Mouse (Mus musculus): ENCODE measurements around the gene Eef1e1. TPM values are rescaled to one million over a fixed set of nuclear protein-coding genes. Genes with fewer than 3 reads are reported as not detected.

Eef1e1 gene
- polyA plus RNA-seq, 1 experiment: 20.7 TPM

DNA sequence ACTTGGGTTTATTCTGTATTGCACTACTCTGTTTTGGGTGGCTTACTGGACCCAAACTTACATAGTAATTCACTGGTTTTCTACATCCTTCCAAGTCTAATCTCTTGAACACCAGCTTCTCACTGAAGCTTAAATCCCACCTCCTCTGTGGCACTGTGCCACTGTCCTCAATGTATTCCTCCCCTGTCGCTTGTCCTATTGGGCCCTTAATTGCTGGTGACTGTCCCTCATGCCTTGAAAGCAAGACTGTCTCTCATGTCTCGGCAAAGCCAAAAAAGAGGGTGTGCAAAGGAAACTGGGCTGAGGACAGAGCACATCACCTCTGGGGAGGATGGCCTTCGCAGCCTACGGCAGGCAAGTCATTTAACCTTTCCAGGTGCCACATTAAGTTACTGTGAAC, 993 bp downstream of the Eef1e1 start:
- TF ChIP-seq GATA1 (IDR thresholded peaks at IDR 0.05; ENCODE audit: borderline replicate concordance, low read length) (no peak), FLI1 (IDR thresholded peaks at IDR 0.05; ENCODE audit: low read length) (no peak)
- Histone ChIP-seq H3K27me3 (replicated peaks) (no peaks in the 10 kb centered on the region), H3K36me3 (replicated peaks; ENCODE audit: low read length) (peaks cover 37% of the 10 kb centered on the region), H3K4me3 (replicated peaks) (peak overlapping the region; percentile 94), H3K9me3 (peaks cover 20% of the 10 kb centered on the region), H3K4me1 (peaks cover 17% of the 10 kb centered on the region)

DNA sequence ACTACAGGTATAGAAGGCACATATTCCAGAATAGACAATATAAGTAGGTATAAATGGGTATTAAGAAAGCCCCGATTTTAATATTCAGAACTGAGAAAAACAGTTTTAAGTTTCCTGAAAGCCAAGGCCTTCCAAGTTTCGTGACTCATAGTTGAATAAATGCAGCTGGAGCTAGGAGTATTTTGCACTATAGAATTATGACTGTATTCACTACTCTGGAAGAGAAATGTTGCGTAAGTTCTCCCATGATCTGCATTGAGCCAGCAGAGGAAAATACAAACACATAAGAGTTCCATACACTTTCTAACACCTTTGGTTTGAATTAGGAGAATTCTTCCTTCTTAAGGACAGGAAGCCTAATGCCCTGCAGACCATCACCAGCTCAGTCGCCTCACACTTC, 8.6 kb downstream of the Eef1e1 start:
- Histone ChIP-seq H3K27me3 (replicated peaks) (no peaks in the 10 kb centered on the region), H3K4me3 (replicated peaks) (no peak overlapping the region), H3K36me3 (replicated peaks; ENCODE audit: low read length) (peaks cover 94% of the 10 kb centered on the region), H3K9me3 (no peaks in the 10 kb centered on the region), H3K4me1 (peaks cover 4% of the 10 kb centered on the region)
- TF ChIP-seq FLI1 (IDR thresholded peaks at IDR 0.05; ENCODE audit: low read length) (no peak), GATA1 (IDR thresholded peaks at IDR 0.05; ENCODE audit: borderline replicate concordance, low read length) (no peak)

DNA sequence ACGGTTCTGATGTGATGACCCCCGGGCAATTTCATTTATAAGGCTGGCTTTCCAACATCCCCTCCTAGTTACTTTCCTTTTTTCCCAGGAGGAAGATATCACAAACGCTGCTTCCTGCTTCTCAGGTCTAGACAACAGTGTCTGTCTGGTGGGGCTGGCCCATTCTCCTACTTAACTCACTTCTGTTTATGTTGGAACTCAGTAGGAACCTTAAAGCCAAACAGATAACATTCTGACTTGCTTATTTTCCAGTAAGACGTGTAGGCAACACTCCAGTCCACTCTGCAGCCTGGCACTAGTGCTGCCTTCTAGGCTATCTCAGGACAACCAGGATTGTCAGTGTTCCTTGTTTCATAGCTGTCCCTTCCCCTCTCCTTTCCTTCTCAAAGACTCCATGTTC, 9.8 kb downstream of the Eef1e1 start:
- H3K4me1 ChIP-seq: peaks cover 4% of the 10 kb centered on the region
- H3K9me3 ChIP-seq: no peaks in the 10 kb centered on the region
- peaks cover 94% of the 10 kb centered on the region for H3K36me3 ChIP-seq (replicated peaks; ENCODE audit: low read length)
- no peak for TF ChIP-seq FLI1 (IDR thresholded peaks at IDR 0.05; ENCODE audit: low read length)
- TF ChIP-seq GATA1 (IDR thresholded peaks at IDR 0.05; ENCODE audit: borderline replicate concordance, low read length): no peak
- no peaks in the 10 kb centered on the region for H3K27me3 ChIP-seq (replicated peaks)
- H3K4me3 ChIP-seq (replicated peaks): no peak overlapping the region

DNA sequence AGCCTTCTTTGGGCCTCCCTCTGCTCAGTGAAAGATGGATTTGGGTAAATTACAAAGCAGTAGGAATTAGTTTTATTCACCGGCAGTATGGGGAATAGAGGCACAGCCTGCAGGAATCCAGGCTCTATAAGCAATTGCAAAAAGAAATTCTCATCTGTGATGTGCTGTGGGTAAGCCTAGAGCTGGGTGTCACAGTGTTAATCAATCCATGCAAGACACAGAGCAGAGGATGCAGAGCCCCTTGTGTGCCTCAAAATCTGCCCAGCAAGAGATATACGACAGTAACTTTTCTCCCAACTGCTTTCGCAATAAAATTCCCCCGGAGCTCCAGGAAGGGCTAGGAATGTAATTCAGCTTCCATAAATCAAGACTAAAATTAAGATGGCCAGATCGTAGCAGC, 17.4 kb downstream of the Eef1e1 start:
- Histone ChIP-seq H3K36me3 (replicated peaks; ENCODE audit: low read length) (peaks cover 35% of the 10 kb centered on the region), H3K27me3 (replicated peaks) (no peaks in the 10 kb centered on the region)

DNA sequence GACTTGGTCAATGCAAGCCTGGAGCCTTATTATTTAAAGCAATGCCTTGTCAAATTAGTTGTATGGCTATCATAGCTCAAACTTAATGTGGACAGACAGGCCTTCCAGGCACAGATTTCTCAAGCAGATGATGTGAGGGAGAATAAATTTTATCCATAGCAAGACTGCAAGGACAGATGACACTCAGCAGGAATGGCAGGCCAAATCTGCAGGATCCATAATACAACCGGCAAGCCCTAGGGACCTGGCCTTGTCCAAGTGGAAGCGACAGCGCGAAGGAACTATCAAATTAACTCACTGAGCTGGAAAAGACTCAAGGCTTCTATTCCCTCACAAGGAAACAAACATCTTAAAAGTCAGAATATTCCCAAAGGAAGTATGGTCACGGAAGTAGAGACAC, 17.9 kb downstream of the Eef1e1 start:
- no peak for TF ChIP-seq GATA1 (IDR thresholded peaks at IDR 0.05; ENCODE audit: borderline replicate concordance, low read length)
- no peak for TF ChIP-seq FLI1 (IDR thresholded peaks at IDR 0.05; ENCODE audit: low read length)
- Histone ChIP-seq H3K36me3 (replicated peaks; ENCODE audit: low read length) (peaks cover 31% of the 10 kb centered on the region), H3K9me3 (no peaks in the 10 kb centered on the region), H3K4me1 (no peaks in the 10 kb centered on the region; the same call in 1 of the 2 replicates), H3K4me3 (replicated peaks) (no peak overlapping the region), H3K27me3 (replicated peaks) (no peaks in the 10 kb centered on the region)

More for the DNA sequence above, 17.4 kb downstream of the Eef1e1 start:
- Histone ChIP-seq H3K9me3 (no peaks in the 10 kb centered on the region), H3K4me3 (replicated peaks) (no peak overlapping the region), H3K4me1 (no peaks in the 10 kb centered on the region; the same call in 1 of the 2 replicates)
- no peak for TF ChIP-seq GATA1 (IDR thresholded peaks at IDR 0.05; ENCODE audit: borderline replicate concordance, low read length)
- TF ChIP-seq FLI1 (IDR thresholded peaks at IDR 0.05; ENCODE audit: low read length): no peak

DNA sequence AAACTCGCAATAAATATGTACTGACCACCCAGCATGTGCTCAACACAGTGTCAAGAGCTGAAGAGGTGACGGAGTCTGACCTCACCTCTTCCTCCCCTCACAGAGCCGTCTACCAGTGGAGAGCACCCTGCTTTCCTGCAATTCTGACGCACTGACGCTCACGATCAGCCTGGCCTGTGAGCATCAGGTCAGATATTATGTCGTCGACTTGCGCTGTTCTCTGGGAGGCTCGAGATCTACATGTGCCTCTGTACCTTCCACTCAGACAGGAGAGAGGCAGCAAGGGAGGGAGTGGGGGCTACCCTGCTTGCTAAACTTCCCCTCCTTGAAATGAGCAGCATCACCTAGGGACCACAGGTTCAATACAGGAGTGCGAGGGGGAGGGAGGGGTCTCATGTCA, 20.2 kb downstream of the Eef1e1 start:
- no peak for TF ChIP-seq GATA1 (IDR thresholded peaks at IDR 0.05; ENCODE audit: borderline replicate concordance, low read length)
- TF ChIP-seq FLI1 (IDR thresholded peaks at IDR 0.05; ENCODE audit: low read length): no peak
- peaks cover 14% of the 10 kb centered on the region for H3K4me1 ChIP-seq
- H3K27me3 ChIP-seq (replicated peaks): no peaks in the 10 kb centered on the region
- peaks cover 9% of the 10 kb centered on the region for H3K36me3 ChIP-seq (replicated peaks; ENCODE audit: low read length)
- no peaks in the 10 kb centered on the region for H3K9me3 ChIP-seq
- H3K4me3 ChIP-seq (replicated peaks): peak overlapping the region; percentile 12

DNA sequence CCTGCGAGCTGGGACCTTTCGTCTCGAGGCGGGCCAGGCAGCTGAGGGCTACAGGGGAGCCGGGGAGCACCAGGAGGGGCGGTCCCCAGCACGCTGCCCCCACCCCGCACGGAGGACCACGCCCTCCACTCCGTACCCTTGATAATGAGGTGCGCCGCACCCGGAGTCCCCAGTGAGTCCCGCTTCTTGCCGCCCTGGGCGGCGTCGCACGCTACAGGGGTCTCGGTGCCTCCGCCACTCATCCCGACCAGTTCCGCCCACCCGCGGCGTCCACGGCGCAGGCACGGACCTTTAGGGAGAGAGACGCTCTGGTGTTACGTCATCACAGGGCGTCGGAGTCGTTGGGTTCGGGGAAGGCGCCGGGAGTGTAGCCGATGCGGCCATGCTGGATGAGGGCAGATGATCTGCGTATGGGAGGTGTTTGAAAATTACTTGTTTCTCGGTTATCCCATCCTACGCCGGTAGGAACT, 24.0 kb downstream of the Eef1e1 start, which contains the start of gene Bloc1s5:
Gene Bloc1s5, minus strand, starts transcription at position 310 of the 470 bp plus-strand sequence.
- Histone ChIP-seq H3K27me3 (replicated peaks) (no peaks in the 10 kb centered on the region), H3K9me3 (no peaks in the 10 kb centered on the region), H3K4me1 (peaks cover 15% of the 10 kb centered on the region), H3K36me3 (replicated peaks; ENCODE audit: low read length) (peaks cover 8% of the 10 kb centered on the region), H3K4me3 (replicated peaks) (peak within 1 kb of the TSS; percentile 93)
- TF ChIP-seq FLI1 (IDR thresholded peaks at IDR 0.05; ENCODE audit: low read length) (no peak), GATA1 (IDR thresholded peaks at IDR 0.05; ENCODE audit: borderline replicate concordance, low read length) (no peak)

DNA sequence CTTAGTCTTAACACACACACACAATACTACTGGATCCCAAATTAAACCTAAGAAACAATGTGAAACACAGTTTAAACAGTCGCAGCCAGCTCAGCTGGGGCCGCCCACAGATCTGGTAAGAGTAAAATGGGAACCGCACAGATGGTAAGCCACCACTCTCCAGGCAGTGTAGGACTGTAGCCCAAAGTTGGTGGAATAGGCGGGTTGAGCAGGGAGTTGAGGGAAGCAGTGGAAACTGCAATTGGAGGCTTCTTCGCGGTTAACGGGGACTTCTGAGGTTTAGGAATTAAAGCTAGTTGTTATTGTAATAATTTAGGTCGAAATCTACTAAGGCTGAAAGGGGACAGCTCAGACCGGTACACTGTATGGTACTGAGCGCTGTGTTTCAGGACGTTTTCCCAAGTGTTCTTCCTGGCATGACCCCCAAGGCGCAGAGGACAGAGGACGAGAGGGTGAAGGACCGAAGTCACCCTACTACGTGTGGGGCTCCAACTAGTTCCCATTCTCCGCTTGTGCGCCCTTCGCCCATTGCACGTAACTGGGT, 24.5 kb downstream of the Eef1e1 start:
- Histone ChIP-seq H3K4me1 (peaks cover 15% of the 10 kb centered on the region), H3K4me3 (replicated peaks) (peak overlapping the region; percentile 93), H3K36me3 (replicated peaks; ENCODE audit: low read length) (peaks cover 11% of the 10 kb centered on the region), H3K27me3 (replicated peaks) (no peaks in the 10 kb centered on the region), H3K9me3 (no peaks in the 10 kb centered on the region)
- TF ChIP-seq FLI1 (IDR thresholded peaks at IDR 0.05; ENCODE audit: low read length) (no peak), GATA1 (IDR thresholded peaks at IDR 0.05; ENCODE audit: borderline replicate concordance, low read length) (no peak)

DNA sequence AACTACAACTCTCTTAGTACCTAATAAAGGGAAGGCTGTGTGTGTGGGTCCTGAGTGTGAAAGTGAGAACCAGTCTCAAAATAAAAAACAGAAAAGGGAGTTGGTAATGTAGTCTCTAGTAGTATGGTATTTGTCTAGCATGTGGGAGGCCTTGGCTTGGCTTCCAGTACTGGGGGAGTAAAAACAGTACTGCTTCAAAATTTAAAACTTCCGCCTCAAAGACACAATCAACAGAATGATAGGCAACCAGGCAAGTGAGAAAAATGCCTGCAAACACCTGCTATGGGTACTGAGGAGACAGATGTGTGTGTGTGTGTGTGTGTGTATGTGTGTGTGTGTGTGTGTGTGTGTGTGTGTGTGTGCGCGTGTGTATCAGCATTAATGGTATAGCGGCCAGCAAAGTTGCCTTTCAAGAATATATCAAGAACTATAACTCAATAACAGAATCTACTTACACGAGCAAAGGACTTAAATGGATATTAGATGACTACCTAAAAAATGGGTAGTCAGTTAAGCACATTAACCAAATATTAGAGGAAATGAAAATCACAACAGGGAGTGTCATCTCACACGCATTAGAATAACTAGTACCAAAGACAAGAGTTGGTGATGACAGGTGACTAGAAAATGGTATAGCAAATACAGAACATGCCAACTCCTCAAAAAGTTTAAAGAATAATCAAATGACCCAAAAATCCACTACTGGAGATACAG, 25.4 kb downstream of the Eef1e1 start:
- Histone ChIP-seq H3K4me1 (peaks cover 15% of the 10 kb centered on the region), H3K4me3 (replicated peaks) (no peak overlapping the region), H3K27me3 (replicated peaks) (no peaks in the 10 kb centered on the region), H3K9me3 (no peaks in the 10 kb centered on the region), H3K36me3 (replicated peaks; ENCODE audit: low read length) (peaks cover 17% of the 10 kb centered on the region)
- no peak for TF ChIP-seq FLI1 (IDR thresholded peaks at IDR 0.05; ENCODE audit: low read length)
- no peak for TF ChIP-seq GATA1 (IDR thresholded peaks at IDR 0.05; ENCODE audit: borderline replicate concordance, low read length)

DNA sequence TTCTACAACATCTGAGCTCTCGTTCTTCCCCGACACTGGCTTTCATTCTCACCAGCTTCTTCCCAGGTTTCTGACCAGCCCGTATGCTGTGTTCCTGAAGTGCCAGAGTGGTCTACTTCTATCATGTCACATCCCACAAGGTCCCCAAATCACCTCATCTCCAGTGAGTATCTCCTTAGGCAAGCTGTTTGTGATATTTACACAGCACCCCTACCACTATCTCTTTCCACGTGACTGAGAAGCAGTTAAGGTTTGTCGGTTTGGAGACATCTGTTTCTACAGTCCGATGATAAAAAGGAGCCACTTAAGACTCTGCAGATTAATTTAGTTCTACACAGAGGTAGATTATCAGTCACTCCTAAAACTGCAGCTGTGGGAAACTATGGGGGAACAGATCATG, 26.3 kb downstream of the Eef1e1 start:
- Histone ChIP-seq H3K4me3 (replicated peaks) (no peak overlapping the region), H3K27me3 (replicated peaks) (no peaks in the 10 kb centered on the region), H3K4me1 (peaks cover 15% of the 10 kb centered on the region), H3K36me3 (replicated peaks; ENCODE audit: low read length) (peaks cover 17% of the 10 kb centered on the region), H3K9me3 (no peaks in the 10 kb centered on the region)
- TF ChIP-seq GATA1 (IDR thresholded peaks at IDR 0.05; ENCODE audit: borderline replicate concordance, low read length) (no peak), FLI1 (IDR thresholded peaks at IDR 0.05; ENCODE audit: low read length) (no peak)

Measured in megakaryocyte, embryonic 14.5 days (primary cell).